Mouse (Mus musculus) ovary, adult 2 months (tissue): ENCODE results near the gene Fdxr. TPM values are rescaled to one million over a fixed set of nuclear protein-coding genes. Genes with fewer than 3 reads are reported as not detected.

Experiments used
- polyA plus RNA-seq: library from polyadenylated mRNA; depleted of rRNA; stranded (reverse); fragments of >200 nt; gene quantifications from 2 replicates; pipeline ENCODE4 v1.2.3, GENCODE M21; 2012; rRNA removed

Fdxr gene
- 341 and 408 TPM in 2 replicates for polyA plus RNA-seq

DNA sequence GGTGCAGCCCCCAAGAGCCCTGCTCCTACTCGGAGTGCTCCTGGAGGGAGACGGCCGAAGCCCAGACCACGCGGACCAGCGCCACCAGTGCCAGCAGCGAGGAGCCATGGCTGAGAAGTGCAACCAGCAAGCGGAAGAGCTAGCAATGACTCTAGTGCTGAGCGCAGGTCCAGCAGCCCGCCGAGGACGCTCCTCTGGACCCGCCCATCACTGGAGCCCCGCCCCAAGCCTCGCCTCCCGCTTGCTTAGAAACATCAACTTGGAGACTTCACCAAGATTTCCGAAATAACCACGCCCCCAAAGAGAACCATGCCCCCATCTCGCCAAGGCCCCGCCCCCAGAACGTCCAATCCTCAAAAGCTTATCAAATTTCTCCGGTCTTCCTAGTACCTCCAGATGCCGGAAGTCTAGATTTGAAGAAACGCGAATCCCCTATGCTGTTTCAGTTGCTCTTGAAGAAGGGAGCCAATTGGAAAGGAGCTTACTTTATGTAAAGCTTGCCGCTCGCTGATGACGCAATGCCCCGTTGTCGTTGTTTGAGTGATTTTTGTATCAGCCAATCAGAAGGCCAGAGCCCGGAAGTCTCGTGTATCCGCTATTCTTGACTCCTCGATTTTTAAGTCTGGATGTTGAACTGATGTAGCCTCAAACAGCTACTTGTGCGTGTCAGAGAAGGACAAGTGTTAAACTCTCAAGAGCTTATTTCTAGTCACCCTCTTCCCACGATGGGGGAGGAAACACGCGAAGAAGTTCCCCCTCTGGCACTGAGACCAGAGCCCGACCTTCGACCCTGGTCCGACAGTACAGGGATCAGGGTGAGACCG is at the start of gene Fdxr:
TSS of gene Fdxr (minus strand) at position 271 of the 824 bp plus-strand sequence.

DNA sequence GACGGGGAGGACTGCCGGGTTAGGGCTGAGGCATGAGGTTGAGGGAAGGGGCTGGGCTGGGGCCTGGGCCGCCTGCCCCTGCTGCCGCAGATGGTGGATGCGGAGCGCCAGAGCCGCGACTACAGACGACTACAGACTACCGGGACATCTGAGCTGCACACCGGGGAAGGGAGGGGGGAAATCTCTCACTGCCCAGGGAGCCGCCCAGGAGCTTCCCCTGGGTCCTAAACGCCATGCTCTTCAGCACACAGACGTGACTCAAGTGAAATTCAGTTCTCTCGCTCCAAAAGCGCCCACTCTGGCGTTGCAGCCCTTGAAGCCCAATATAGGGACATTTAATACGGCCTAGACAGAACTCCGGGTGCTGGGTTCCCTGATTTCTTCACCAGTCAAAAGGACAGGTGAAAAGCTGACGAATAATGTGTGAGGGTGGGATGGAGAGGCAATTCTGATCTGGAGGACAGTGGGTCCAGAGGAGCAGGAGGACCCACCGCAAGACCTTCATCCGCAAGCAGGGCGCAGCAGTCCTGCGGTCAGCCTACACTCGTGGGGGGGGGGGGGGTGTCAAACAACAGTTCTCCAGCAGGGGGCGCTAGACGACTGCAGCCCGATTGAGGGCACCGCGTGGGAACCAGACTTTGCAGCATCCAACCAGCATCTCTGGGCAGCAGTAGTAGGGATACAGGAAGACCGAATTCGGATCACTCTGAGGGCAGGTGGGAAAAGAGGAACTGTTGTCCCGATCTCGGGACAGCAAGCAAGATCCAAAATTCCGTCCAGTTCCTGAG is 45.2 kb upstream of the Fdxr start, which contains the start of gene Ush1g:
TSS of gene Ush1g (minus strand) at position 136 of the 788 bp plus-strand sequence.

DNA sequence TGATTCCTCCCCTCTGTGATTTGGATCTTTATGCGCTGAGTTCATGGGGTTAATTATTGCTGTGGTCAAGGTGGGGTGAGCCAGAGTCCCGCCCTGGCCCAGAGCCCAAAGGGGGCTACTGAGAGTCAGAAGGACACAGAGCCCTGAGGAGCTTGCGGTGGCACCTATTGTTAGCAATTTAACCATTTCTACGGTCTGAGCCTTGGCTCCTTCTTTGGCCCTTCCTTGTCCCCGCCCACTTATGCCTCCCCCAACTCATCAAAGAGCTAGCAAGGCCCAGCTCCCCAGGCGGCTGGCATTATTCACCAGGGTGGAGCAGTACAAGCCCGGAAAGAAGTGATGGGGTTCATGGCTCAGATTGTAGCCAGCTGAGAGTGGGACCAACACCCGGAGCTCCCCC is 30.0 kb upstream of the Fdxr start, which contains the start of gene Otop2:
TSS of gene Otop2 (plus strand) at position 301 of the 400 bp plus-strand sequence.

GRCm38 (mm10) chr11:115297214-115297826 is 20.5 kb upstream of the Fdxr start, which contains the start of gene Fads6:
Gene Fads6, minus strand, starts transcription at chr11:115297663.

GRCm38 (mm10) chr11:115267061-115267883 is 9.6 kb downstream of the Fdxr start, which contains the start of gene Grin2c:
Gene Grin2c, minus strand, starts transcription at chr11:115267243.

Other genes with a start within 250 kb of the Fdxr start
- gene Cd300ld5, start 239.3 kb downstream of the Fdxr start, polyA plus RNA-seq: 0.68 and 1.7 TPM in 2 replicates
- 12.6 and 13.7 TPM in 2 replicates for gene Cd300ld3, start 228.6 kb downstream of the Fdxr start, polyA plus RNA-seq
- 0.25 and 0.31 TPM in 2 replicates for gene Cd300e, start 214.9 kb downstream of the Fdxr start, polyA plus RNA-seq
- gene Rab37, start 185.6 kb downstream of the Fdxr start, polyA plus RNA-seq: 2.0 and 2.7 TPM in 2 replicates
- 1.3 and 1.5 TPM in 2 replicates for gene Cd300lf, start 143.1 kb downstream of the Fdxr start, polyA plus RNA-seq
- gene Slc9a3r1, start 113.7 kb downstream of the Fdxr start, polyA plus RNA-seq: 62.3 and 69.3 TPM in 2 replicates
- 25.3 and 25.6 TPM in 2 replicates for gene Tmem104, start 89.6 kb downstream of the Fdxr start, polyA plus RNA-seq
- 40.2 and 52.1 TPM in 2 replicates for gene Nat9, start 89.2 kb downstream of the Fdxr start, polyA plus RNA-seq
- 14.8 and 16.5 TPM in 2 replicates for gene Grin2c, start 9.8 kb downstream of the Fdxr start, polyA plus RNA-seq
- gene Fads6, start 20.6 kb upstream of the Fdxr start, polyA plus RNA-seq: 45.9 and 48.3 TPM in 2 replicates
- 0.07 and 0.10 TPM in 2 replicates for gene Otop2, start 30.1 kb upstream of the Fdxr start, polyA plus RNA-seq
- 9.8 and 10.6 TPM in 2 replicates for gene Ush1g, start 45.0 kb upstream of the Fdxr start, polyA plus RNA-seq
- not detected in 2 replicates for gene Otop3, start 57.7 kb upstream of the Fdxr start, polyA plus RNA-seq
- 20.6 and 25.5 TPM in 2 replicates for gene Hid1, start 90.7 kb upstream of the Fdxr start, polyA plus RNA-seq
- 38.3 and 39.4 TPM in 2 replicates for gene Cdr2l, start 104.9 kb upstream of the Fdxr start, polyA plus RNA-seq
- 82.6 and 93.1 TPM in 2 replicates for gene Mrpl58, start 126.7 kb upstream of the Fdxr start, polyA plus RNA-seq
- 25.6 and 65.5 TPM in 2 replicates for gene Atp5h, start 142.9 kb upstream of the Fdxr start, polyA plus RNA-seq
- 37.4 and 39.1 TPM in 2 replicates for gene Kctd2, start 143.1 kb upstream of the Fdxr start, polyA plus RNA-seq
- 0.94 and 1.3 TPM in 2 replicates for gene Trim80, start 163.5 kb upstream of the Fdxr start, polyA plus RNA-seq
- gene Slc16a5, start 185.4 kb upstream of the Fdxr start, polyA plus RNA-seq: 0.41 and 0.72 TPM in 2 replicates
- gene Armc7, start 198.6 kb upstream of the Fdxr start, polyA plus RNA-seq: 11.9 and 15.6 TPM in 2 replicates
- 67.3 and 81.9 TPM in 2 replicates for gene Nt5c, start 214.8 kb upstream of the Fdxr start, polyA plus RNA-seq
- 203 and 234 TPM in 2 replicates for gene Jpt1, start 237.3 kb upstream of the Fdxr start, polyA plus RNA-seq